Mouse (Mus musculus): ENCODE measurements around the gene Gm42669. TPM values are rescaled to one million over a fixed set of nuclear protein-coding genes. Genes with fewer than 3 reads are reported as not detected.

The Gm42669 gene
- polyA plus RNA-seq (2014; fragmentation: Illumina TruSeq; extraction: RNeasy Lipid Tissue Mini Kit (QIAGEN cat#74804); ENCODE audit: low read depth, low replicate concordance) = 0.12 TPM

DNA sequence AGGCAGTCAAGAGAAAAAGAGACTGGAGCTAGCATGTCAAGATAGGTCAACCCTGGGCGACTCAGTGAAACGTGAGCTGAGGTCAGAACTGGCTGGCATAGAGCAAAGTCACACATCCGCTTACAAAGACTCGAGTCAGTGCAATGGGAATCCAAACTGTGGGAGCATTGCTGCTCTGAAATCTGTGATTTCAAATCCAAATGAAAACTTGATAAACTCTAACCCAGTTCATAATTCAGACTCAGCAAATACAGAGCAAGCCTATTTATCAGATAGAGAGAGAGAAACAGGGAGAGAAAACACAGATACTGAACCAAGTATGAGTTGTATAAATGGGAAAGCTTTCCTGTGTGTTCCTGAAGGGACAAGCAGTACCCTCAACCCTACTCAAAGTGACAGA, at the start of gene Gm42669:
TSS of gene Gm42669 (plus strand) at position 301 of the 400 bp plus-strand sequence.

DNA sequence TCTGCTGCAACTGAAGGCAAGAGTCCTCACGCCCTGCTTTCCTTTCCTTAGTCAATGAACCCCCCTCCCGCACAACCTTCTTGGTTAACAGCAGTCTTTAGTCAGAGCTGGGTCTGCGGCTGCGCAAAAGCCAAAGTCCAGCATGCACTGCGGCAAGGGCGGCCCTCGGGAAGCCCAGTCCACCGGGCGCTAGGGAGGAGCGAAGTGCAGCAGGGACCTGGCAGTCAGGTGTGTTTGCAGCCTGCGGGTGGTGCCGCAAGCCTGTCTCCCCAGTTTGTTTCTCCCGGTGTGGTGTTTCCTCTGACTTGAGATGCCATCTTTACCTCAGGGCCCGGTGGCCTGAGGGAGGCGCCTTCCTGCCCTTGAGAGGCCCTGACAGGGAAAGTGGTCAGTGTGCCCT, 27.2 kb downstream of the Gm42669 start, which contains the start of gene 1700028K03Rik:
TSS of gene 1700028K03Rik (plus strand) at position 129 of the 400 bp plus-strand sequence.

DNA sequence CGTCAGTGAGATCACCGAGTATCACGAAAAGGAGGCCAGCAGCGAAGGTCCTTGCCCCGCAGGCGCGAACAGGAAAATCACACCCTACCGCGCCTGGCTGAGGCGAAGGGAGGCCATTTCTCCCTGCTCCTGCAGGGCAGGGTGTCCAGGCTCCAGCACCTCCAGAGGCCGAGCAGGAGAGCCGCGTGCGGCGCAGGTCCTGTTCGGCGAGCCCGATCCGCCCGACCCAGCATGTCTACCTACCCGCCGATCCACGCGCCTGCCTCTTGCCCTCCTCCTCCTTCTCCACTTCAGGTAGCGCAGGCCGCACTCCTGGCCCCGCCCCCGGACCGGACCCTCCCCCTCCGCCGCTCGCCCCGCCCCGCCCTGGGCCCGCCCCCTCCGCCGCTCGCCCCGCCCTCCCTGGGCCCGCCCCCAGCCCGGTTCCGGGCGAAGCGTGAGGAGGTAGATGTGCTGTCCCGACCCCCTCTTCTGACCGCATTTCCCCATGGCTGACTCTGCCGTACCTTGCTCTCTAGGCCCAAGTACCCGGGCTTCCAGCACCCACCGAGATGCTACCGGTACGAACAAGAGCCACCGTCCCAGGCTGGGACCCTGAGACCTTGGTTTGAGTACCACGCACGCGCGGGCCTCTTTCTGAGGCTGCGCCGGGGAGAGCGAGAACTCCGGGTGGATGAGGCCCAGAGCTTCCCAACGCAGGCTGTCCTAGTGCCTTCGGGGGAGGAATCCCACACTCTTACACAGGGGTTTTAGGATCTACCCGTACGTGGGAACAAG, 90.1 kb downstream of the Gm42669 start, which contains the start of the genes Rpap2 and Glmn:
TSS of gene Rpap2 (plus strand) at position 73 of the 777 bp plus-strand sequence.
TSS of gene Glmn (minus strand) at position 588 of the 777 bp plus-strand sequence.

Other genes with a start within 250 kb of the Gm42669 start
- 28.6 TPM for gene Tgfbr3, start 218.0 kb upstream of the Gm42669 start, polyA plus RNA-seq (2014; fragmentation: Illumina TruSeq; extraction: RNeasy Lipid Tissue Mini Kit (QIAGEN cat#74804); ENCODE audit: low read depth, low replicate concordance)
- 4.5 TPM for gene Brdt, start 176.5 kb upstream of the Gm42669 start, polyA plus RNA-seq (2014; fragmentation: Illumina TruSeq; extraction: RNeasy Lipid Tissue Mini Kit (QIAGEN cat#74804); ENCODE audit: low read depth, low replicate concordance)
- gene Ephx4, start 104.9 kb upstream of the Gm42669 start, polyA plus RNA-seq (2014; fragmentation: Illumina TruSeq; extraction: RNeasy Lipid Tissue Mini Kit (QIAGEN cat#74804); ENCODE audit: low read depth, low replicate concordance) = 1.4 TPM
- 2.5 TPM for gene Lpcat2b, start 76.1 kb upstream of the Gm42669 start, polyA plus RNA-seq (2014; fragmentation: Illumina TruSeq; extraction: RNeasy Lipid Tissue Mini Kit (QIAGEN cat#74804); ENCODE audit: low read depth, low replicate concordance)
- gene Btbd8, start 69.6 kb upstream of the Gm42669 start, polyA plus RNA-seq (2014; fragmentation: Illumina TruSeq; extraction: RNeasy Lipid Tissue Mini Kit (QIAGEN cat#74804); ENCODE audit: low read depth, low replicate concordance) = 5.2 TPM
- not detected for gene 1700028K03Rik, start 27.1 kb downstream of the Gm42669 start, polyA plus RNA-seq (2014; fragmentation: Illumina TruSeq; extraction: RNeasy Lipid Tissue Mini Kit (QIAGEN cat#74804); ENCODE audit: low read depth, low replicate concordance)
- 10.5 TPM for gene Rpap2, start 89.8 kb downstream of the Gm42669 start, polyA plus RNA-seq (2014; fragmentation: Illumina TruSeq; extraction: RNeasy Lipid Tissue Mini Kit (QIAGEN cat#74804); ENCODE audit: low read depth, low replicate concordance)
- 8.4 TPM for gene Glmn, start 90.3 kb downstream of the Gm42669 start, polyA plus RNA-seq (2014; fragmentation: Illumina TruSeq; extraction: RNeasy Lipid Tissue Mini Kit (QIAGEN cat#74804); ENCODE audit: low read depth, low replicate concordance)
- gene Gfi1, start 218.4 kb downstream of the Gm42669 start, polyA plus RNA-seq (2014; fragmentation: Illumina TruSeq; extraction: RNeasy Lipid Tissue Mini Kit (QIAGEN cat#74804); ENCODE audit: low read depth, low replicate concordance) = 0.25 TPM

Data from adipose tissue, adult 10 weeks (tissue).